Mouse (Mus musculus): ENCODE measurements at regions not wholly inside any gene's neighbourhood (a gene's known extent, or its start where the extent isn't known, plus 50 kb on each side); places are given as distances from the start of the nearest gene placed in this dataset.

DNA sequence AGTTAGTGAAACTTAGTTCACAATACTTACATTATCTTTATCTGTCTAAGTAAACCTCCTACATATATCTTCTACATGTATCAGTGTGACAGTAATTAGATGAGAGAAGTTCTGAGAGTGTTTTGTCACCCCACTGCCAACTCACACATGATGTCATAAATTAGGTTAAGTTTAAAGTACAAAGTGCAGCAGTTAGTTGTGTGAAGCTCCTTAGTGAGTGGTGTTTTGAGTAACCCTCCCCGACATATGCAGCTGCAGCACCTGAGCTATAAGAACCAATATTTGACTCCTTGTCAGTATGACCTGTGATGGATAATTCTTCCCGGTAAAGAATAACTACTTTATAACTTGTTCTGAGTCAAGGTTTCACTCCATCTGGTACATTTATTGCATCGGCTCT is 874.6 kb downstream of the A830018L16Rik start:
- no peak for TF ChIP-seq CTCF (IDR thresholded peaks at IDR 0.05; ENCODE audit: borderline replicate concordance, insufficient read depth, low read depth, low read length)
- TF ChIP-seq POLR2A (IDR thresholded peaks at IDR 0.05; ENCODE audit: borderline replicate concordance, insufficient read depth, low read length), result no peak
